Mouse (Mus musculus): ENCODE data around the gene Prss2.
"Not testable (repeated sequence)": the region's sequence is repeated elsewhere in the genome, so short reads cannot be mapped to it uniquely, and the experiment has no call there.

The Prss2 gene

DNA sequence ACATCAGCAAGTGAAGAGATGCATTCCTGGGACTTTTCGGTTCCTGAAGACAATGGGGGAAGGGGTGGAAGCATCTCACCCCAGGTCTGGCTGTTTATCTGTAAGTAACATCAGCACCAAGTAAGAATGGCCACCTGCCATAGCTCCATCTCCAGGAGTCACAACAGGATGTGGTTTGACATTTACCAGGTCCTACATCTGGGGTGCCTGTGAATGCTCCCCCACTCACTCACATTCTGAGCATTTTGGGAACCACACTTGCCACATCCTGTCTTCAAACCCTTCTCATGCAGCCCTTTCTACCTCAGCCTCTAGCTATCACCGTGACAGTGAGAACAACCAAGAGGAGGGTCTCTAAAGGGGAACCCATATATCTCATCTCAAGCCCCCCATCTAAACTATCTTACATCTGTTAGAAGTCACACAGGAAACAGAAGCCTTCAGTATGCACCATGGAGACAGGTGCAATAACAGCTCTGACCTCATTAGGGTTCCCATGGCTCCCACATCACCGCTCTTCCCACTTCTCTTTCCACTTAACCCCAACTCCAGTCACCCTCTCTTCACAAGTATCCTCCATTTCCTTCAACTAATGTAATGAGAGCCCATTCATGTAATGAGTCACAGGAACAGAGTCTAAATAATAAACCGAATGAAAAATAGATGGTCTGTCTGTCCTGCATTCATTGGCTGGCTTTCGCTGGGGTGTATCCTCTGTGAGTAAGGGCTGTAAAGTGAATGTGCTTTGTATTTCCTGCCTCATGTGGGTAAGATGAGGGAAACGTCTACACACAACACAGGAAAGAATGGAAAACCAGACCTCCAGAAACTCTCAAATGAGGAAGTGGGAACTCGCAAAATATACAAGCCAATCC, 32.9 kb downstream of the Prss2 start:
- DNase-seq (ENCODE audit: low read depth, low spot score) = no peak

DNA sequence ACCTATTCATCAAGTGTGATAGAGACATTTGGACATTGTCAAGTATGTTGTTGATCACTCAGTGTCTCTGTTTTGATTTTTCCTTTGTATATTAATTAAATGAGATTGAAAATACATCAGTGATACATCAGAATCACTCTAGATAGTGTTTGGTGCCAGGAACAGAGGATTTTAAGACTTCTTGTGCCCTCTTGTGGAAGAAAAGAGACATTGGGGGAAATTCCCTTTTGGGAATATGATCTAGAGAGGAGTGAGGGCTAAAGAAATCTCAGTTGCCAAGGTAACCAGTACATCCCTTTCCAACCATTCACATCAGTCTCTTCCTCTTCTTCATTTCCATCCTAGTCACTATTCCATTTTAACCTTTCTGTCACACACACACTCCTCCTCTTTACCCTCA, 34.8 kb downstream of the Prss2 start:
- no peak for DNase-seq (ENCODE audit: low read depth, low spot score)

DNA sequence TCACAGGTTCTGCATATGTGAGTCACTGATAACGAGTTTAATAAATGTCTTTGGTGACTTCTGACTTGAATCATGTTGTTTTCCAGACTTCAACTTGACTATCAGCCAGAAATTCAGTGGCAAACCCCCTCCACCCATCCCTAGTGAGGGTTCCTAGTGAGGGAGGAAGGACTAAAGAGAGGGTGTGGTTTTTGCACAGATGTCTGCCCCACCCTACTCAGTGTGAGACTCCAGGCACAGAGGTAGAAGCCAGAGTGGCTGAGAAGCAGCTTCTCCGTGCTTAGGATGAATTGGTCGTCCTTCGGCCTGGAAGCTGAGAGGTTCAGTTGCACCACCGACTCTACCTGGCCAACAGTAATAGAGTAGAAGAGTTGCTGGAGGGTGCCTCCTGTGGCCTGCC, 35.9 kb downstream of the Prss2 start:
- no peak for DNase-seq (ENCODE audit: low read depth, low spot score)

DNA sequence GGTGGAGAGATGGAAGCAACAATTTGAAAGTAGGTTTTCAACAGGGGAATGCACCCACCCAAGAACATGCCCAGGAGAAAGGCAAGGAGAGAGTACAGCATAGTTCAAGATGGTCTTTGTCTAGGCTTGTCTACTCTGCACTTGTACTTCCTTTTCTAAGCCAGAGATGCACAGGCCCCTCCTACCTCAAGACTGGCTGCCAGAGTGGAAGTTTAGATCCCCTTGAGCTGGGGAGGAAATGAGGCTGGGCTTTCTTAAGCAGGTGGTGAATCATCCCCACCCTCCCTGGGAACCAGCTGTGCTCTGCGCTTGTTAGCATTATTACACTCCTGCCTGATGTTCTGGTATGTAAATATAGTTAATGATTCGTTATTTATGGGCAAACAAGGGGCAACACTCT, 36.7 kb downstream of the Prss2 start:
- DNase-seq (ENCODE audit: low read depth, low spot score) = no peak

DNA sequence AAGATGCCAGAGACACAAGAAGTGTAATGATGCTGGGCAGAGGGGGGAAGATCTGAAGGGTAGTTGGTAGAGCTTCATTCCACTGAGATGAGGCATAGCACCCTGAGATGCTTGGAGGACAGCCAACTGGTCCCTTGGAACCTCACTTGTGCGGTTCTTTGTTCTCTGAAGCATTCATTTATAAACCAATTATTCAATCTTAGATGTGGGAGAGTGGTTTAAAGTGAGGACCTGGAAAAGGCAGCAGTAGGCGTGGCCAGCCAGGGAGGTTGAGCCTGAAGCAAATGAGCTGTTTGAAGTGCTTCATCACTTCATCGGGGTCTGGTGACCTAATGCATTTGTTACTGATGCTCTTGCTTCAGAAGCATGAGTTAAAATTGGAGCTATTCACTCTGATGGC, 37.7 kb downstream of the Prss2 start:
- no peak for DNase-seq (ENCODE audit: low read depth, low spot score)

DNA sequence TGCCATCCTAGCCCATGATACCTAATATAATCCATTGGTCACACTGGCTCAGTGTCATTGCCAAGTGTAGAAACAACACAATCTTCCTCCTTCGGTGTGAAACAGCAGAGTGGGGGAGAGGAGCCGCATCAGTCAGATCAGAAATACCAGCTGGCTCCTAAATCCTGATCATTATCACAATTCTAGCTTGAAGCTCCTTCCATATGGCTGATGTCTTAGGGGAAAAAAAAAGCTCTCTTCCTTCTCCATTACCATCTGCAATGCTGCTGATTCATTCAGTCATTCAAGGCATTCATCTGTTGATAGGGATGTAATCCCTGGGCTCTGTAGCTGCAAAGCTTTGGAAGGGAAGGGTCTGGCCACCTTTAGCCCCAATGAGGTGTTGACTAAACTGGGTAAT, 38.7 kb downstream of the Prss2 start:
- no peak for DNase-seq (ENCODE audit: low read depth, low spot score)

DNA sequence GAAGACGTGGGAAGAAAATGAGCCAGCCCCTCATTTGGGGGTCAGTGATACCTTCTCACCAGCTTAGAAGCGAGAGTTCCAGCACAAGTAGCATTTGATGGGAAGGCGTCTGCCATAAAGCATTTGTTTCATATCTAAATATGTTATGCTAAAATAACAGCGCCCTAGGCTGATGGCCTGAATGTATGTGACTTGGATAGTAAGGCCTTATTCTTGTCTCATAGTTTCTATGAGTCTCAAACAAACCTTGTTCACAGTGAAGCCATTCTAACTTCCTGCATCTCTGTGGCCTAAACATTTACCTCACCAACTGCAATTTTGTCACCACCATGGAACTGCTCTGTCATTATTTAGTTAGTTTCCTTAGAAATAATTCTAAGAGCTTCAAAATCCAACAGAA, 41.0 kb downstream of the Prss2 start:
- DNase-seq (ENCODE audit: low read depth, low spot score) = no peak

DNA sequence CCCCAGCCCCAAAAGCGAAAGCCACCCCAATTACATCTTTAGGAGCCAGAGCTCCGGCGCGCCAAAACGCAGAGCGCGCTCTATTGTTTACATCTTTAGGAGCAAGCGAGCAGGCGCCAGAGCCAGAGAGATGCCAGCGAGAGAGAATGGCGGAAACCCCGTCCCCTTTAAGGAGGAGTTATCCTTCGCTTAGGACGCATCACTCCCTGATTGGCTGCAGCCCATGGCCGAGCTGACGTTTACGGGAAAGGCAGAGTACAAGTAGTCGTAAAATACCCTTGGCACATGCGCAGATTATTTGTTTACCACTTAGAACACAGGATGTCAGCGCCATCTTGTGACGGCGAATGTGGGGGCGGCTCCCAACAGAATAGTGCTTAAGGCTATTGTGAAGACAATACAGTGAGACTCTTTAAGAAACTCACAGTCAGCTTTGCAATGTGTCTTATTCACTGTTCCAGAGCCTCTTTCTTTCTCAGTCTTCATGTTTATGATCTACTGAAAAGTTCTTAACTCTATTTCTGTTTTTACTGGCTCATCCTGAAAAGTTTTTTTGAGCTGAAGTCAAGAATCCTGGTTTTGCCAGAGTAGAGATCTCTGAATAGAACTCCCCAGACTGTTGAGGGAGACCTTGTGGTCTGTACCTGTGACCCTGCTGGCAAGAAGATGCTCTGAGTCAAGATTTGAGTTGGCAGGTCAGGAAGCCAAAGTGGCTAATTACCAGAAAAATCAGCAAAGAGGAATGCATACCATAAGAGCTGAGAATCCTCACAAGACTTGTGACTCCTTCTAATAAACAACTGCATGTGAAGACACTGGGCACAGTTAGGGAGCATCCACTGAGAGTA, 41.7 kb downstream of the Prss2 start:
- DNase-seq (ENCODE audit: low read depth, low spot score) = not testable (repeated sequence)

DNA sequence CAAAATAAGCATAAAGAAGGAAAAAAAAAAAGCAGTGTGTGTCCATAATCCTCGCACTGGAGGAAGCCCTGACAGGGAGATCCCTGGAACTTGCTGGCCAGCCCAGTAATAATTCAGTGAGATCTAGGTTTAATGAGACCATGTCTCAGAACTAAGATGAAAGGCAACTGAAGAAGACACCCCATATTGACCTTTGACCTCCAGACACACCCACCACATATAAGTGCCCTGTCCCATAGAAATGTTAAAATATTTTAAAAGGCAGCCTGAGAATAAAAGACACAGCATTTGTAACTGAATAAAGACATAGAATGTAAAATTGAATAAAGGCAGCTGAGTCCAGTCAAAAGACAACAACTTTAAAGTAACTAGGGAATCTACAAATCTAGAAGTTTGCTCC, 43.7 kb downstream of the Prss2 start:
- no peak for DNase-seq (ENCODE audit: low read depth, low spot score)

DNA sequence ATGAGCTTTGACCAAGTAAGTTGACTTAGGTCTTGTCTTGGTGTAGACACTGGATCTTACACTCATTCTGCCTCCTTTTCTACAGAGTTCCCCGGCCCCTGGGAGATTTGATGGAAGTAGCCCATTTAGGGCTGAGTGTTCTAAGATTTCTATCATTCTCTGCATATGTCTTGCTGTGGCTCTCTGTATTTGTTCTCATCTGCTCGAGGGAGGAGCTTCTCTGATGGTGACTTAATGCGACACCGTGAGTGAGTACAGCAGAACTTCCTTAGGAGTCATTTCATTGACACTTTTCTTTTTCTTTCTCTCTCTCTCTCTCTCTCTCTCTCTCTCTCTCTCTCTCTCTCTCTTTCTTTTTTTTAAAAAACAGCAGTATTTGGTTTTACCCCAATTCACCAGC, 45.4 kb downstream of the Prss2 start:
- no peak for DNase-seq (ENCODE audit: low read depth, low spot score)

DNA sequence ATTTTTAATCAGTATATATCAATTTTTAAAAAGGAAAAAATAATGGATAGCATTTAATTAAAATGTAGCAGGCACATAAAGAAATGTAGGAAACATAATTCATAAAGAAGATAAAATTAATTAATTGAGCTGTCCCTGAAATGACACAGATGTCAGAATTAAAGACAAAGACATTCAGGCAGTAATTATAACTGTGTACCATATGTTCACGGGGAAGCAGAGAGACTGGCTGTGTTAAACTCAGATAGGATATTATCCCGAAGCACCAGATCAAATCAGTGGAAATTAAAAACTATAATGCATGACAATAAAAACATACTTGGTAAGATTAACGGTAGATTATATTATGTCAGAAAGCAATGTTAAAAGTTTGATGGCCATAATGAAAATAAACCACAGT, 47.5 kb downstream of the Prss2 start:
- no peak for DNase-seq (ENCODE audit: low read depth, low spot score)

All from A20 (cell line).